Mouse (Mus musculus) G1E-ER4 (cell line): Measurements from ENCODE around the gene Bri3bp. TPM values are rescaled to one million over a fixed set of nuclear protein-coding genes. Genes with fewer than 3 reads are reported as not detected.

Source experiments
- GATA1 ChIP-seq: IDR thresholded peaks from one replicate; pipeline ENCODE4 v1.8.0; 2012; ENCODE audit warnings: low read length, inconsistent platforms
- polyA plus RNA-seq: library from polyadenylated mRNA; stranded (reverse); fragments of >175 nt; gene quantifications from 2 replicates; pipeline ENCODE4 v1.2.3, GENCODE M21; 2012

The Bri3bp gene
- polyA plus RNA-seq, 1 experiment: 38.2 TPM

DNA sequence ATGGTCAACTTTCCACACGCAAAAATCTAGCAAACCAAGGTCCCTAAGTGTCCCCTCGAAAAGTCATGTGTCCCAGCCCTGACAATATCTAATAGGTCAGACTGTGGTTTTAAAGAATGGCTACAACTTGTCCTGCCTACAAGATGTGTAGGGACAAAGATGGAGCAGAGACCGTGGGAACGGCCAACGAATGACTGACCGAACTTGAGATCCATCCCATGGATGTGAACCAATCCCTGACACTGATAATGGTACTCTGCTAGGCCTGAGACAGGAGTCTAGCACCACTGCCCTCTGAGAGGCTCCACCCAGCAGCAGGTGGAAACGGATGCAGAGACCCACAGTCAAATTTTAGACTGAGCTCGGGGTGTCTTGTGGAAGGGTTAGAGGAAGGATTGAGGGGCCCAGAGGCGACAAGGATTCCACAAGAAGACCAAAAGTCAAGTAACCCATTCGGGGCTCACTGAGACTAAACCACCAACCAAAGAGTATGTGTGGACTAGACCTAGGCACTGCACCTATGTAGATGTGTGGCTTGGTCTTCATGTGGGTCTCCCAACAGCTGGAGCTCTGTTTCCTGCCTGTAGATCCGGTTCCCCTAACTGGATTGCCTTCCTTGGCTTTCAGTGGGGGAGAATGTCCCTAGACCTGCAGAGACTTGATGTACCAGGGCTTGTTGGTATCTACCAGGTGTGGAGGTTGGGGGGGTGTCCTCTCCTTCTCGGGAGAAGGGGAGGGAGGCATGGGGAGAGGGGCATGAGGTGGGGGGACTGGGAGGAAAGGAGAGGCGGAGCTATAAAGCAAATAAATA lies 34.1 kb upstream of the Bri3bp start:
- TF ChIP-seq GATA1: no peak

DNA sequence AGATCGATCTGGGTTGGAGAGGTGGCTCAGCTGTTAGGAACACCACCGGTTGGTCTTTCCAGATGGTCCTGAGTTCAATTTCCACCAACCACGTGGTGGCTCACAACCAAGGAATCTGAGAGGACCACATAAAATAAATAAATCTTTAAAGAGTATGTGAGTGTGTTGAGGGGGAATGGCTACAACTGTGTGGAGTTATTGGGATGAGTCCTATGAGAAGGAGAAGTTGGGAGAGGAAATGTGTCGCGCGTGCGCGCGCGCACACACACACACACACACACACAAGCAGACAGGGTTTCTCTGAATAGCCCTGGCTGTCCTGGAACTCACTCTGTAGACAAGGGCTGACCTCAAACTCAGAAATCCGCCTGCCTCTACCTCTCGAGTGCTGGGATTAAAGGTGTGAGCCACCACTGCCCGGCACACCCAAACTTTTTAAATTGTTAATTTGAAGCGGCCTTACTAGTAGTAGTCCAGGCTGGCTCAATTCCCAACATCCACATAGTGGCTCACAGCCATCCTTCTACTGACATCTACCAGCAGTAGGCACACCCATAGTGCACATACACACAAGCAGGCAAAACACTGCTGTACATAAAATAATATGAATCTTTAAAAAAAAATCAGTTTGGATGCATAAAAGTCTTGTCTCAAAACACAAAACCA lies 33.3 kb upstream of the Bri3bp start:
- TF ChIP-seq GATA1: no peak

- TF ChIP-seq GATA1: no peak
Observed at GRCm38 (mm10) chr5:125408842-125409241, 32.5 kb upstream of the Bri3bp start.

GRCm38 (mm10) chr5:125409348-125410090 lies 31.8 kb upstream of the Bri3bp start:
- no peak for TF ChIP-seq GATA1

- TF ChIP-seq GATA1: no peak
Observed at GRCm38 (mm10) chr5:125411972-125412530, 29.3 kb upstream of the Bri3bp start.

DNA sequence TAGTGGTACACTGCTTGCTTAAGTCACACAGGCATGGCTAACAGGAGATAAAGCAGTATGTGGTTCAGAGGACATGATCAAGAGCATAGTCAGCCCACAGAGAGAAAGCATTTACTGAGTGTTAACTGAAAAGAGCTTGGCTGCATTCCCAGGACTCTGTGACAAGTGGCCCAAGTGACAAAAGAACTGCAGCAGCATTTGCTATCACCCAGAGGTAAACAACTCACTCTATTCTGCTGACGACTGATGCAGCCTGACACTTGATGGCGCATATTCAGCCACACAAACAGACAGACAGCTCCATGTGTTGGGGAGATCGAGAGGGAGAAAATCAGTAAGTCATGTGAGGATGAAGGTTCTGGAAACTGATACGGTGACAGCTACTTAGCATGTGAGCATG lies 27.6 kb upstream of the Bri3bp start:
- no peak for TF ChIP-seq GATA1

GRCm38 (mm10) chr5:125416183-125416582 lies 25.2 kb upstream of the Bri3bp start:
- no peak for TF ChIP-seq GATA1

- TF ChIP-seq GATA1: no peak
Observed at GRCm38 (mm10) chr5:125418636-125419035, 22.7 kb upstream of the Bri3bp start.

DNA sequence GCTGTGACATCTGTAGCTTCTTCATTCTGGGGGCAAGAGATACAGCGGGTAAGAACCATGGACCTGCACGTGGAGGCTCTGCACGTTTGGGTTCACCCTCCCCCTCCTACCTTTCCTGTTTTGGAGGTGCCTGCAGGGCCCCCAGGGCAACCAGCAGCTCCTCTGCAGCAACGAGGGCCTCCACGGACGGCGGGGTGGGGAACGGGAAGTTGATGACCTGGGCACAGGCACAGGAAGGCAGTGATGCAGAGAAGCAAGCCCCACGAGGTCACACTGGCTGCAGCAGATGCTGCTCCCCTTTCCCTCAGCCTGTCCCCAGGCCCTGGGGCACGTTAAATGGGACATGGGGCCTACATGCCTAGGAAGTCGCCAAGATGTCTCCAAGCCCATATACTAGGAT lies 22.2 kb upstream of the Bri3bp start:
- no peak for TF ChIP-seq GATA1

GRCm38 (mm10) chr5:125425698-125426276 lies 15.6 kb upstream of the Bri3bp start:
- TF ChIP-seq GATA1: no peak

- TF ChIP-seq GATA1: no peak
Observed at GRCm38 (mm10) chr5:125426343-125426742, 15.0 kb upstream of the Bri3bp start.

- TF ChIP-seq GATA1: no peak
Observed at GRCm38 (mm10) chr5:125433793-125434337, 7.5 kb upstream of the Bri3bp start, which contains the start of gene Dhx37. TSS of gene Dhx37 (minus strand) at chr5:125434121.

- no peak for TF ChIP-seq GATA1
Observed at GRCm38 (mm10) chr5:125440583-125441233, 660 bp upstream of the Bri3bp start.

DNA sequence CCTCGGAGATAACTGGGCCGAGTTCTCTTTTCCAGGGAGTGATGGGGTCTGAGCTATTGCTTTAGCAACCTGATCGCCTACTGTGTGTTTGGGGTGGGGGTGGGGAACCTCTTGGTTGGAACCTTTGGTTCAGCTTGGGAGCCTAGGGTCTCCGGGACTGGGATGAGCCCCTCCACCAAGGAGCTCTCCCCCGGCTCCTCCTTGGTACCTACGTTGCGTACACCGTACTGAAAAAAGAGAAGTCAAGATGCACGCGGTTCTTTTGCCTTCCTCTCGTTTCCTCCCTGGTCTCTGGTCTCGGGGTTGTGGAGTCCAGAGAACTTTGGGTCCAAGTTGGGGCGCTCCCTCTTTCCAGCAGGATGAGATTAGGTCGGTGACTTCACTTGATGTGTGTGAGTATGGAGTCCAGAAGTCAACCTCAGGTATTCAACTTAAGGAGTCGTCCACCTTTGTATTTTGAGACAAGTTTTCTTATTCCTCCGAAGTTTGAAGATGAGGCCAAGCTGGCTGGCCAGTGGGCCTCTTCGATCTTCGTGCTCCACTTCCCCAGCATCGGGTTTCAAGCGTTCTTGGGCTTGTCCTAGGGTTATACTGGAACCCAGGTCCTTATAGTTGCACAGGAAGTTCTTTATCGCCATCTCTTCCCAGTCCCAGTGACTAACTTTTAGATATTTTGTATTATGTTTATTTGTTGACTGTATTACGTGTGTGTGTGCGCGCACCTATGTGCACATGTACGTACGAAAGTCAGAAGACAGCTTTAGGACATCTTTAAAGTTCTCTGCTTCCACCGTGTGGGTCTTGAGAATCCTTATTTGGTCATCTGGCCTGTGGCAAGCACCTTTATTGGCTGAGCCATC lies 998 bp downstream of the Bri3bp start:
- TF ChIP-seq GATA1: no peak
